Mouse (Mus musculus) lung, postnatal 4 days (tissue): Measurements from ENCODE around the gene Ppp6r3.

Experiments used
- DNase-seq, 2 experiments: peaks; one replicate each; pipeline ENCODE4 v3.0.0; 2021

The Ppp6r3 gene

DNA sequence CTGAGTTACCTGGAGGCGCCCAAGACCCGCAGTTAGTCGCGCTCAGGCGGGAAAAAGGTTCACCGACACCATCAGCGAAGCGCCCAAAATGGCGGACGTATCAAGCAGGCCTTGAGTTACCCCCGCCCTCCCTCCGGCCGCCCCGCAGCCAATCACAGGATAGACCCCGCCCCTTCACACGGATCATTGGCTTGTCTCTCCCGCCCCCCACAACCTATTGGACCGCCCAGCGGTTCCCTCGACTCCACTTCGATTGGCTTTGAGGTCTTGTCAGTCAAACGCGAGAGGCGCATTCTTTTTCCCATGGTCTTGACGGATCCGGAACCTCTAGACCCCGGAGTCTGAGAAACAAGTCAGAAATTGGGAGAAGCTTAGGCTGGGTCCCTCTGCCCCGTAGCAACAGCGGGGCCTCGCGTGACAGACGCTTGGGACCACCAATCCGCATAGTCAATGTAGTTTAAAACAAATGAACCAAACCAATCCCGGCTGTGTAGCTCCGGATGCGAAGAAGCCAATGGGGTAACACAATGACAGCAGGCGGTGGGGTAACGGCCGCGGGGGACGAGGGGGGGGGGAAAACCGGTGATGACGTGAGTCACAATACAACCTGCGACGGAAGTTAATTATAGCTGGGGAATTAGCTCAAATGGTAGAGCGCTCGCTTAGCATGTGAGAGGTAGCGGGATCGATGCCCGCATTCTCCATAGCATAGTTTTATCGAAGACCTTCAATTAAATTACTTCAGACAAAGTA lies at the start of gene Ppp6r3:
Gene Ppp6r3 (minus strand): TSS at position 118 of the 753 bp plus-strand sequence.
- DNase-seq = peak; percentile 99

- no peak for DNase-seq
Measured at GRCm38 (mm10) chr19:3625111-3625510, 49.6 kb upstream of the Ppp6r3 start.

DNA sequence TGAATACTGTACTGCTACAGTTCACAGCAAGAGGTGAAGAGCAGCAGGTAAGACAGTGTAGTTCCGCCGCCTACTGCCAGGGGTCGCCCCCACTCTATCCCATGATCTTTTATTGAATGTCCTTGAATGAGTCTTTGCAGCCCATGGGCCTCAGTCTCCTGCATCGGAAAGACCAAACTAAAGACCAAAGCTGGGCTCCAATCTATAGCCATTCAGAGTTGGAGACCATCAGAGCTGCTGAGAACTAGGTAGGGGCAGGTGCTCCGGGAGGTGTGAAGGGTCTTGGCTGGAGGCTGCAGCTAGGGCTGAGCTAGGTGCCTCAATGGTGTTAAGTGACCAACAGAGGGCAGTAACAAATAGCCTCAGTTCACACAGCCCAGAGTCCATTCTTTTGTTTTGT lies 48.3 kb upstream of the Ppp6r3 start:
- peak; percentile 61 to 75 for DNase-seq

DNA sequence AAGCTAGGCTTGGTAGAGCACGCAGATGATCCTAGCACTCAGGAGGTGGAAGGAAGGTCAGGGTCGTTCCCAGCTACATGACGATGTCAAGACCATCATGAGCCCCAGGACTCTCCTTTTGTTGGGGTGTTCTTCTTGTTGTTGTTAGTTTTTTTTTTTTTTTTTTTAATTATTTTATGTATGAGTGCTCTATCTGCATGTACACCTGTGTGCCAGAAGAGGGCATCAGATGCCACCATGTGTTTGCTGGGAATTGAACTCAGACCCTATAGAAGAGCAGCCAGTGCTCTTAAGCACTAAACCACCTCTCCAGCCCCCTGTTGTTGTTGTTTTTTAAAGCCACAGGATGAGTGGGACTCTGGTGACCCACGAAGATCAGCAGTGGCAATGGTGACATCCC lies 47.7 kb upstream of the Ppp6r3 start:
- DNase-seq = no peak

GRCm38 (mm10) chr19:3620871-3621270 lies 45.3 kb upstream of the Ppp6r3 start:
- DNase-seq = no peak

DNA sequence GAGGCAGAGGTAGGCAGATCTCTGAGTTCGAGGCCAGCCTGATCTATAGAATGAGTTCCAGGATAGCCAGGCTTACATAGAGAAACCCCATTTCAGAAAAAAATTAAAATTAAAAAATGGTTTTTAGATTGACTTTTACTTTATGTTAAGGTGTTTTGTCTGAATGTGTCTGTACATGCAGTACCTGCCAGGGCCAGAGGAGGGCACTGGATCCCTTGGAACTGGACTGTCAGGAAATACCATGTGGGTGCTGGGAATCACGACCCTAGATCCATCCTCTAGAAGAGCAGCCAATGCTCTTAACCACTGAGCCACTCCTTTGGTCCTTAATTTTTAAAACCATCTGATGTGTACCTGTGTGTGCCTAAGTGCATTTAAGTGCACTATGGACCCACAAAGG lies 43.8 kb upstream of the Ppp6r3 start:
- no peak for DNase-seq

- DNase-seq = no peak
Measured at GRCm38 (mm10) chr19:3613991-3614390, 38.4 kb upstream of the Ppp6r3 start.

DNA sequence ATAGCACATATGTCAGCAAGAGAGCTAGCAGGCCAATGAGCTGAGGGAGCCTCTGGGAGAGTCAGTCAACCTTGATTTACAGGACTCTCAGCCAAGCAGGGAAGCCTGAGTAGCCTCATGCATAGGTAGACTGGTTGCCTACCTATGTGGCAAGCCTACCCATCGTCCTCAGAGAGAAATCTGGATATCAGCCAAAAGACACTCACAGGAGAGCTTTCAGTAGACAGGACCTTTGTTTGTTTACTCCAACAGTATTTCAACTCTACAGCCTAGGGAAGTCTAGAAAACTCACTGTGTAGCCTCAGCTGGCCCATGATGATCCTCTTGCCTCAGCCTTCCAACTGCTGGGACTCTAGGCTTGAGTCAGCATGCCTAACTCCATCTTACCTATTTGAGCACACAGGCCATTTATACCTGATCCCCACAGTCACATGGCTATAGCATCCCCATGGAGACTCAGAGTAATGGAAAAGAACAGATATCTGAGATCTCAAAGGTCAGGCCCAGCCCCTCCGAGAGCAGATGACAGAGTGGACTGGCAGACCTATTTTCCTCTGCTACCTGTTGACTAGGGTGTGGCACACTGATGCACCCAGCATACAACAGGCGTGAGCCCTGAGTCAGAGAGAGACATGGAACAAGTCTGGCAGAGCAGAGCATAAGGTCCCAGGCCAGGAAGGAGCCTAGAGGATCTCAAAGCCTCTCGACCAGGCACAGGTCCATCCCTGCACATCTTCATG lies 37.2 kb upstream of the Ppp6r3 start:
- no peak for DNase-seq

GRCm38 (mm10) chr19:3611730-3612129 lies 36.2 kb upstream of the Ppp6r3 start:
- DNase-seq = peak; percentile 26 to 66

GRCm38 (mm10) chr19:3610886-3611285 lies 35.3 kb upstream of the Ppp6r3 start:
- DNase-seq = no peak

GRCm38 (mm10) chr19:3609826-3610225 lies 34.3 kb upstream of the Ppp6r3 start:
- peak in 1 of 2 experiments; percentile 50 for DNase-seq

- DNase-seq = no peak
Measured at GRCm38 (mm10) chr19:3594316-3594715, 18.8 kb upstream of the Ppp6r3 start.

- DNase-seq = no peak
Measured at GRCm38 (mm10) chr19:3593379-3594055, 18.0 kb upstream of the Ppp6r3 start.

- DNase-seq = no peak
Measured at GRCm38 (mm10) chr19:3589968-3590367, 14.4 kb upstream of the Ppp6r3 start.

DNA sequence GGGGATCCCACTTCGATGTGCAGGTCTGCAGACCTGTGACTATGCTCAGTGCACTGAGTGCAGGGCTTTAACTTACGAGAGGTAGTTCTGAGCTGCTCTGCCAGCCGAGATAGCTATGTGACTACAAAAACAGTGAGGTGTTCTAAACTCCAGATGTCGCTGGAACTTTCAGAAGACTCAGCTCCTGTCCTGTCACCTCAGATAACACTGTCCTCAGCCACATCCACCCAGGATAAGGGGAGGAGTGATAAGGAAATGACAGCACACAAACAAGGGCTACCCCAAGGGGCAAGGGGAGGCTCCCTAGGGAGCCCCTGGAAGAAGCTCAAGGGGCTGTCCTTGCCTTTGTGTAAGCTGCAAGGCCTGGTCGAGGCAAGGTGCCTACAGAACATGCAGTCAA lies 14.0 kb upstream of the Ppp6r3 start:
- no peak for DNase-seq

DNA sequence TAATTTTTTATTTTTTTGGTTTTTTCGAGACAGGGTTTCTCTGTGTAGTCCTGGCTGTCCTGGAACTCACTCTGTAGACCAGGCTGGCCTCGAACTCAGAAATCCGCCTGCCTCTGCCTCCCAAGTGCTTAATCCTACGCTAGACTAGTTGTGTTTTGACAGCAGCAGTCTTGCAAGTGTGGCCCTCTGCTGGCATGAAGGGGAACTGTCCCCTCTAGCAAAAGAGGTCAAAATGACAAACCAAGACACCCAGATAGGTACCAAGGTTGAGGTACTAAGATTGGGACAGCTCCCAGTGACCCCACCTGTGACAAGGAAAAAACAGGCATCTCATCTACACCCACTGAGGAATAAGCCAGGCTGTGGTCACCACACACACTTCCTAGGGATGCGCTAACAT lies 12.2 kb upstream of the Ppp6r3 start:
- DNase-seq = peak in 1 of 2 experiments; percentile 36

- DNase-seq = peak; percentile 53 to 66
Measured at GRCm38 (mm10) chr19:3586540-3586939, 11.0 kb upstream of the Ppp6r3 start.

GRCm38 (mm10) chr19:3586026-3586425 lies 10.5 kb upstream of the Ppp6r3 start:
- DNase-seq = no peak

DNA sequence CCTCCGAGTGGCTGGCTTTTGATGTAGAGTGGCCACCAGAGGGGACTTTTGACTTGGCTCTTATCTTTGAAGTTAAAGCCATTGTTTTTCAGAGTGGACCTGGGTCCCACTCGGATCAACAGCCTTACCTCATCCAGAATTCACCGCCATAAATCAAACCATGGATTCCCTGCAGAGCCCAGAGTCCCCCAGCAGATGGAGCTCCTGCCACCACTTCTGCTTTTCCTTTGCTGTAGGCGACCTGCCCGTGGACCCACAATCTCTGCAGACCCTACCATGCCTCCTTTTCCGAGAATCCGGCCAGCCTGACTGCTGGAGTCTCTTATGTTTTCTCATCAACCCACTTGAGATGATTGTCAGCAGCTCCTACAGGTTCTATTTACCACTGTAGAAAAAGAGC lies 5.8 kb upstream of the Ppp6r3 start:
- peak; percentile 60 to 75 for DNase-seq

GRCm38 (mm10) chr19:3577911-3578290 lies 2.4 kb upstream of the Ppp6r3 start:
- DNase-seq = no peak

- no peak for DNase-seq
Measured at GRCm38 (mm10) chr19:3577265-3577910, 1.8 kb upstream of the Ppp6r3 start.

GRCm38 (mm10) chr19:3576451-3577264 lies 1.1 kb upstream of the Ppp6r3 start:
- no peak for DNase-seq
